Mouse (Mus musculus): Measurements from ENCODE around the gene Zcchc18.
"Not testable (repeated sequence)": the region's sequence is repeated elsewhere in the genome, so short reads cannot be mapped to it uniquely, and the experiment has no call there.

DNA sequence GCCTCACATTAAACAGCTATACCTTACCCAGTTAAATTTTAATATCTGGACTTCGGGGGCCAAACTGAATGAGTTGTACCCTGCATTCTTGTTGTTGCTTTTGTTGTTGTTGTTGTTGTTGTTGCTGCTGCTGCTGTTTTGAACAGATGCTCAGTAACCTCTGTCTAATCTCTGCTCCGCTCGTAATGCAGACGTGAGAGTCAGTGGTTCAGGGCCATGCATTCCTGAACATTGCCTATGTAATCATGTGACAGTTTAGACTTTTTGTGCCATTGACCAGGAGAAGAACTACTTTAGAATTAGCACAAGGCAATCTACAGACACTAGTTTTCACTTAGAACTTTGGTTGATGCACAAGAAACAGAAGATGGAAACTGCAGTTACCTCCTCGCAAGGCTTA is 34.7 kb upstream of the Zcchc18 start:
- TF ChIP-seq EP300, CTCF (IDR thresholded peaks at IDR 0.05): not testable (repeated sequence)
